Mouse (Mus musculus): ENCODE results near the gene Trex2. TPM values are rescaled to one million over a fixed set of nuclear protein-coding genes. Genes with fewer than 3 reads are reported as not detected.

Gene Trex2
- polyA plus RNA-seq (2012) = not detected in 2 replicates

- H3K36me3 ChIP-seq (ENCODE audit: control insufficient read depth) = peaks cover 12% of the 10 kb centered on the region
- H3K9me3 ChIP-seq (ENCODE audit: control insufficient read depth, low read length) = no peaks in the 10 kb centered on the region
- no peak for TF ChIP-seq TAL1 (IDR thresholded peaks at IDR 0.05; ENCODE audit: low read length)
- TF ChIP-seq GATA1 (IDR thresholded peaks at IDR 0.05; ENCODE audit: low read length) = no peak
- no peaks in the 10 kb centered on the region for H3K4me1 ChIP-seq (ENCODE audit: control insufficient read depth)
- no peak within 1 kb of the TSS for H3K4me3 ChIP-seq (replicated peaks)
- H3K27me3 ChIP-seq (ENCODE audit: control insufficient read depth) = peaks cover 4% of the 10 kb centered on the region; the same call in 1 of the 2 replicates
These were observed at the start of gene Trex2 for GRCm38 (mm10) chrX:73435252-73435651. Gene Trex2, minus strand, starts transcription at chrX:73435344.

- Histone ChIP-seq H3K27me3 (ENCODE audit: control insufficient read depth) (peaks cover 48% of the 10 kb centered on the region), H3K9me3 (ENCODE audit: control insufficient read depth, low read length) (no peaks in the 10 kb centered on the region), H3K4me1 (ENCODE audit: control insufficient read depth) (no peaks in the 10 kb centered on the region), H3K36me3 (ENCODE audit: control insufficient read depth) (no peaks in the 10 kb centered on the region), H3K4me3 (replicated peaks) (no peak overlapping the region)
- no peak for TF ChIP-seq GATA1 (IDR thresholded peaks at IDR 0.05; ENCODE audit: low read length)
- no peak for TF ChIP-seq TAL1 (IDR thresholded peaks at IDR 0.05; ENCODE audit: low read length)
These were observed 49.7 kb upstream of the Trex2 start for GRCm38 (mm10) chrX:73484870-73485269.

GRCm38 (mm10) chrX:73484076-73484475, 48.9 kb upstream of the Trex2 start:
- Histone ChIP-seq H3K4me3 (replicated peaks) (no peak overlapping the region), H3K4me1 (ENCODE audit: control insufficient read depth) (no peaks in the 10 kb centered on the region), H3K36me3 (ENCODE audit: control insufficient read depth) (no peaks in the 10 kb centered on the region), H3K9me3 (ENCODE audit: control insufficient read depth, low read length) (no peaks in the 10 kb centered on the region), H3K27me3 (ENCODE audit: control insufficient read depth) (peaks cover 48% of the 10 kb centered on the region)
- TF ChIP-seq GATA1 (IDR thresholded peaks at IDR 0.05; ENCODE audit: low read length) (no peak), TAL1 (IDR thresholded peaks at IDR 0.05; ENCODE audit: low read length) (no peak)

- no peak for TF ChIP-seq GATA1 (IDR thresholded peaks at IDR 0.05; ENCODE audit: low read length)
- TF ChIP-seq TAL1 (IDR thresholded peaks at IDR 0.05; ENCODE audit: low read length) = no peak
- no peaks in the 10 kb centered on the region for H3K9me3 ChIP-seq (ENCODE audit: control insufficient read depth, low read length)
- H3K4me1 ChIP-seq (ENCODE audit: control insufficient read depth) = no peaks in the 10 kb centered on the region
- H3K36me3 ChIP-seq (ENCODE audit: control insufficient read depth) = no peaks in the 10 kb centered on the region
- peaks cover 46% of the 10 kb centered on the region for H3K27me3 ChIP-seq (ENCODE audit: control insufficient read depth)
- H3K4me3 ChIP-seq (replicated peaks) = no peak within 1 kb of the TSS
These were observed 48.3 kb upstream of the Trex2 start, which contains the start of gene Bgn for GRCm38 (mm10) chrX:73483484-73483810. Gene Bgn, plus strand, starts transcription at chrX:73483602.

GRCm38 (mm10) chrX:73482643-73483483, 47.7 kb upstream of the Trex2 start:
- TF ChIP-seq GATA1 (IDR thresholded peaks at IDR 0.05; ENCODE audit: low read length) (no peak), TAL1 (IDR thresholded peaks at IDR 0.05; ENCODE audit: low read length) (no peak)
- H3K27me3 ChIP-seq (ENCODE audit: control insufficient read depth) = peaks cover 44% of the 10 kb centered on the region
- no peaks in the 10 kb centered on the region for H3K9me3 ChIP-seq (ENCODE audit: control insufficient read depth, low read length)
- no peaks in the 10 kb centered on the region for H3K36me3 ChIP-seq (ENCODE audit: control insufficient read depth)
- H3K4me3 ChIP-seq (replicated peaks) = no peak overlapping the region
- H3K4me1 ChIP-seq (ENCODE audit: control insufficient read depth) = no peaks in the 10 kb centered on the region

GRCm38 (mm10) chrX:73480334-73480733, 45.2 kb upstream of the Trex2 start:
- H3K4me3 ChIP-seq (replicated peaks) = no peak overlapping the region
- H3K9me3 ChIP-seq (ENCODE audit: control insufficient read depth, low read length) = no peaks in the 10 kb centered on the region
- peaks cover 35% of the 10 kb centered on the region for H3K27me3 ChIP-seq (ENCODE audit: control insufficient read depth)
- TF ChIP-seq GATA1 (IDR thresholded peaks at IDR 0.05; ENCODE audit: low read length) (no peak), TAL1 (IDR thresholded peaks at IDR 0.05; ENCODE audit: low read length) (no peak)
- no peaks in the 10 kb centered on the region for H3K36me3 ChIP-seq (ENCODE audit: control insufficient read depth)
- H3K4me1 ChIP-seq (ENCODE audit: control insufficient read depth) = peaks cover 6% of the 10 kb centered on the region

- TF ChIP-seq GATA1 (IDR thresholded peaks at IDR 0.05; ENCODE audit: low read length) = no peak
- no peak for TF ChIP-seq TAL1 (IDR thresholded peaks at IDR 0.05; ENCODE audit: low read length)
- no peaks in the 10 kb centered on the region for H3K9me3 ChIP-seq (ENCODE audit: control insufficient read depth, low read length)
These were observed 44.5 kb upstream of the Trex2 start for GRCm38 (mm10) chrX:73479656-73480055.

GRCm38 (mm10) chrX:73477500-73477899, 42.4 kb upstream of the Trex2 start:
- TF ChIP-seq GATA1 (IDR thresholded peaks at IDR 0.05; ENCODE audit: low read length) (no peak), TAL1 (IDR thresholded peaks at IDR 0.05; ENCODE audit: low read length) (no peak)
- H3K4me1 ChIP-seq (ENCODE audit: control insufficient read depth) = peaks cover 6% of the 10 kb centered on the region
- H3K4me3 ChIP-seq (replicated peaks) = no peak overlapping the region
- H3K27me3 ChIP-seq (ENCODE audit: control insufficient read depth) = peaks cover 15% of the 10 kb centered on the region
- H3K36me3 ChIP-seq (ENCODE audit: control insufficient read depth) = no peaks in the 10 kb centered on the region
- no peaks in the 10 kb centered on the region for H3K9me3 ChIP-seq (ENCODE audit: control insufficient read depth, low read length)

More at GRCm38 (mm10) chrX:73479656-73480055, 44.5 kb upstream of the Trex2 start:
- peaks cover 6% of the 10 kb centered on the region for H3K4me1 ChIP-seq (ENCODE audit: control insufficient read depth)
- H3K27me3 ChIP-seq (ENCODE audit: control insufficient read depth) = peaks cover 31% of the 10 kb centered on the region
- H3K4me3 ChIP-seq (replicated peaks) = no peak overlapping the region
- no peaks in the 10 kb centered on the region for H3K36me3 ChIP-seq (ENCODE audit: control insufficient read depth)

- no peaks in the 10 kb centered on the region for H3K36me3 ChIP-seq (ENCODE audit: control insufficient read depth)
- no peak for TF ChIP-seq TAL1 (IDR thresholded peaks at IDR 0.05; ENCODE audit: low read length)
- TF ChIP-seq GATA1 (IDR thresholded peaks at IDR 0.05; ENCODE audit: low read length) = no peak
- no peaks in the 10 kb centered on the region for H3K9me3 ChIP-seq (ENCODE audit: control insufficient read depth, low read length)
- H3K4me3 ChIP-seq (replicated peaks) = no peak overlapping the region
- H3K27me3 ChIP-seq (ENCODE audit: control insufficient read depth) = peaks cover 14% of the 10 kb centered on the region
- peaks cover 6% of the 10 kb centered on the region for H3K4me1 ChIP-seq (ENCODE audit: control insufficient read depth)
These were observed 41.5 kb upstream of the Trex2 start for GRCm38 (mm10) chrX:73476621-73477020.
